Mouse (Mus musculus): ENCODE measurements at regions not wholly inside any gene's neighbourhood (a gene's known extent, or its start where the extent isn't known, plus 50 kb on each side); places are given as distances from the start of the nearest gene placed in this dataset.

DNA sequence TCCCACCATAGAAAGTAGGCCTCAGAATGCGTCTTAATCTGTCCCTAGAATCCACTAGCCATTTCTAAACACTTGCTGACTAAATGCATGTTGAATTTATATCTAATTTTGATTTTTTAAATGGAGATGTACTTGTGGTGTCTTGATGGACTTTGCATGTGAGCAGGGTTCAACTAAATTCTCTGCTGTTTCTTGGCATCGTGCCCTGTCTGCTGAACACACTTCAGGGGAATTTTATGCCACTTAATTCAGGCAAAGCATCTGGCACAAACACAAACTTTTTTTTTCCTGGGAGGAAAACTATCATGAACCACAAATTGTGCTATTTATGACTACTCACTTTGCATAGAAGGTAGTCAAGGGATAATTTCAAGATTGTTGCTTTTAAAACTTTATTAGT is 87.7 kb downstream of the Stc2 start:
- Histone ChIP-seq H3K4me1 (replicated peaks) (0 out of 2 replicates have a peak, but pooled peaks cover 3% of the 10 kb centered on the region), H3K27me3 (no peaks in the 10 kb centered on the region), H3K36me3 (no peaks in the 10 kb centered on the region), H3K27ac (replicated peaks) (no peak overlapping the region), H3K9ac (no peak overlapping the region), H3K4me2 (no peak overlapping the region), H3K4me3 (no peak overlapping the region), H3K9me3 (no peaks in the 10 kb centered on the region)
- WGBS = 58% methylated on average over 2 of the region's 2 CpGs
- no peak for ATAC-seq (ENCODE audit: low FRiP score, low read depth)

DNA sequence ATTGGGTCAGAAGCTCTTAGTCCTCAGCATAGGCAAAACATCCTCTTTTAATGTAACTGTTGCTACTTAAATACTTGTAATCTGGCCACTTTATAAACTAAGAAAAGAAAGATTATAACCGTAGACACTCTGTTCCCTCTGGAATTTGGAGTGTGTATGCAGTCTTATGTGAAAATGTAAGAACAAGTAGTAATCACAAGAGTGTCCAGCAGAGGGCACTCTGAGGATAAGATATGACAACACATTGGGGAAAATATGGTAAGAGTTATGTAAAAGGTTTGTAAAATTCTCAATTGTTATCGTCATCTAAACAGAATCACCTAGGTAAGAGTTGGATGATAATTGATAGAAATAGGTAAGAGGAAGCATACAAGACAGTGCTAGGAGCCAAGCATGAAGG is 66.2 kb upstream of the Gm17332 start:
- WGBS = 22% methylated on average over 2 of the region's 2 CpGs
- peak; percentile 59; the same call in 1 of the 2 replicates for ATAC-seq (ENCODE audit: low FRiP score, low read depth)
- no peaks in the 10 kb centered on the region for H3K9me3 ChIP-seq

More for the DNA sequence above, 66.2 kb upstream of the Gm17332 start:
- Histone ChIP-seq H3K9ac (no peak overlapping the region), H3K36me3 (no peaks in the 10 kb centered on the region), H3K4me3 (no peak overlapping the region), H3K4me2 (no peak overlapping the region), H3K27me3 (no peaks in the 10 kb centered on the region), H3K4me1 (replicated peaks) (no peaks in the 10 kb centered on the region), H3K27ac (replicated peaks) (no peak overlapping the region)

Measured in hindbrain, embryonic 15.5 days (tissue).